Mouse (Mus musculus): ENCODE measurements at regions not wholly inside any gene's neighbourhood (a gene's known extent, or its start where the extent isn't known, plus 50 kb on each side); places are given as distances from the start of the nearest gene placed in this dataset.

GRCm38 (mm10) chr4:9218380-9218779 lies 979.5 kb upstream of the Car8 start:
- DNase-seq (ENCODE audit: low spot score in 2 of 2) = no peak

GRCm38 (mm10) chr4:9208606-9209005 lies 969.8 kb upstream of the Car8 start:
- no peak for DNase-seq (ENCODE audit: low spot score in 2 of 2)

DNA sequence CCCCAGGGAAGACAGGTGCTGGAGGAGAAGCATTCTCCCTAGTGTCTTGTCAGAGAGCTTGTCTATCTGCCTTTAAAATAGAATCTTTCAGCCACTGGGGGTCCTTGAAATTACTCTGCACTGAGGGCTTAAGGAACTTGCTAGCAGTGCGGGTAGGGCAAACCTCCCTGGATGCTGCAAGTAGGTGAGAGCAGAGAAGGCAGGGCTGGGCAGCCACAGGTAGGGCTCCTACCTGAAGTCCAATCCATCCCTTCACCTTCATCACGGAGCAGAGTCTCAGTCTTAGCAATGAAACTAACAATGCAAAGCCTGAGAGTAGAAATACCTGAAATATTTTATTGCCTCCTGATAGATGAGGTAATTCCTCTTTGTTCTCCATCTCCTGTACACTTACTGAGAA lies 961.2 kb upstream of the Car8 start:
- no peak for DNase-seq (ENCODE audit: low spot score in 2 of 2)

GRCm38 (mm10) chr4:9196435-9196834 lies 957.6 kb upstream of the Car8 start:
- no peak for DNase-seq (ENCODE audit: low spot score in 2 of 2)

DNA sequence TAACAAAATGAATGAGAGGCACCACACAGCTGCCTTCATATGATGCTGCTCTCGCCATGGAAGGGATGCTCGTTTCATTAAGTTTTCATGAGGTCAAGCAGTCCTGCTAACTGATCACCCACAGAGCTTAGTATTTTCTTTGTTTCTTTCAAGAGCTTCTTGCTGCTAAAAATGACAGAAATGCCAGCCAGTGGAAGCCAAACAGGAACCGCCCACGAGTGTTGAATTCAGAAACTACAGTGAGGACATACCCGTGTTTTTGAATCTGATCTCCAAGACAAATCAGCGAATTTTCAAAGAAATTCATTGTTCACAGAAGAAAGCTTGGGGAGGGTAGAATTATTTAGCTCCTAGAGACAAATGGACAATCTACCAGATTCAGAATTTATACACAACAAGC lies 954.3 kb upstream of the Car8 start:
- no peak for DNase-seq (ENCODE audit: low spot score in 2 of 2)

- DNase-seq (ENCODE audit: low spot score in 2 of 2) = no peak
Measured at GRCm38 (mm10) chr4:9185156-9185875, 946.5 kb upstream of the Car8 start.

- DNase-seq (ENCODE audit: low spot score in 2 of 2) = no peak
Measured at GRCm38 (mm10) chr4:9184451-9185121, 945.7 kb upstream of the Car8 start.

- no peak for DNase-seq (ENCODE audit: low spot score in 2 of 2)
Measured at GRCm38 (mm10) chr4:9174365-9174764, 935.5 kb upstream of the Car8 start.

GRCm38 (mm10) chr4:9162374-9162773 lies 923.5 kb upstream of the Car8 start:
- DNase-seq (ENCODE audit: low spot score in 2 of 2) = no peak

DNA sequence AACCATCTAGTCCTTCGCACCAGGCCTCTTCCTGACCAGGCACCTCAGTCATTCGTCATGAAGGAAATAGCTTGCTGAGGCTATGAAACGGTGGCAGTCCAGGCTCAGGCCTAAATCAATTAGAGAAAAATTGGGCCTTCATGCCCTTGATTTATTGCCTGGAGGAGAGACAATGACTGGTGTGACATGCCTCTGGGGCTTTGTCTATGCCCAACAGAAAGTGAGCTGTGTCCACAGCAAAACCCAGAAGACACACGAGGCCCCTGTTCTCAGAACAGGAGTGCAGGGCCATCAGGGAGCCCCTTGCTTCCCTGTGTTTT lies 922.9 kb upstream of the Car8 start:
- DNase-seq (ENCODE audit: low spot score in 2 of 2) = no peak

- no peak for DNase-seq (ENCODE audit: low spot score in 2 of 2)
Measured at GRCm38 (mm10) chr4:9161068-9161813, 922.4 kb upstream of the Car8 start.

DNA sequence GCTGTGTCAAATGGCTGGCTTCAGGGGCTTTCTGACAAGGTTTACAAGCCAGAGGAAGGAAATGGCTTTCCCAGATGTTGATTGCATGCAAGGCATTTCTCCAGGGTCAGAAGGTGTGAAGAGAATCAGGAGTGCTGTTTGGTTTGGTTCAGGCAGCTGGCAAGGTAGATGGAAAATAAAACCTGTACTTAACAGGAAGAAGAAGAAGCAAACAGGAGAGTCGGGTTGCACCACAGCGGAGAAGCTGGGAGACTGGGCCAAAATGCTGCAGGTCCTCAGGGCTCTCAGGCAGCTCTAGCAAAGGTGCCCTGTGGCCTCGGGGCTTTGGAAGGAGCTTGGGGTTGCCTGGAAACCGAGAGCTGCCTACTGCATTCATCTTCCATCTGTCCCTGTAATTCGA lies 908.9 kb upstream of the Car8 start:
- DNase-seq (ENCODE audit: low spot score in 2 of 2) = no peak

GRCm38 (mm10) chr4:9144226-9145215 lies 905.7 kb upstream of the Car8 start:
- DNase-seq (ENCODE audit: low spot score in 2 of 2) = no peak

GRCm38 (mm10) chr4:9143087-9143486 lies 904.2 kb upstream of the Car8 start:
- no peak for DNase-seq (ENCODE audit: low spot score in 2 of 2)

DNA sequence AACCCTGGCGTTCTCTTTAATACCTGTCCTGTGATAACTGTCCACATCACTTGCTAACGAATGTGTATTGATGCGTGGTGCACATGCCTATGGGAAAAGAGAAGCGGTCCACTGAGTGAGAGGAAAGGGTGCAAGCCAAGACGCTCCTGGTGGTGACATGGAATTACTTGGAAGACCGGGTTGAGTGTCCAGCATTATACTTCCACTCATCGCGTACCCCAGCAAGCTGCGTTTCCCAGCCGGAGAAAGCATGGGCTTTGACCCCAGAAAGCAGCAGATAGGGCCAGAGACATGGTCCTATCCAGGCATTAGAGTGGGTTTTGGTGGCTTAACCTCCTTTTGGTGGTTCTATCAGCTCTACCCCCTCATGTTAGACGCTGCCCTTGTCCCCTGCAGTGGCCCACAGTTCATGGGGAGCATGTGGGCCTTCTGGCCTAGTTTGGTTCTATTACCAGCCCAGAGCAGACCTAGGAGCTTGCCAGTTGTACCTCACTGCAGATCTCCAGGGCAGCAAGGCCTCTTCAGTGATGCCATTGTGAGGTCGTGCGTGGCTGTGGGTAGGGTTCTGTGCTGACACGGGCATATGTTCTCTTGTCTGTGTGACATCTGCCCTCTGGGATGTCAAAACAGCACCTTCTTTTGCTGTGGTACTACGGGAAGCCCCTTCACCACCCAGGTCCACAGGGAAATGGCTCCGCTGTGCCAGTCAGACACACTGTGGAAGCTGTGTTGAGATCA lies 903.3 kb upstream of the Car8 start:
- no peak for DNase-seq (ENCODE audit: low spot score in 2 of 2)

GRCm38 (mm10) chr4:9140691-9141090 lies 901.9 kb upstream of the Car8 start:
- no peak for DNase-seq (ENCODE audit: low spot score in 2 of 2)

DNA sequence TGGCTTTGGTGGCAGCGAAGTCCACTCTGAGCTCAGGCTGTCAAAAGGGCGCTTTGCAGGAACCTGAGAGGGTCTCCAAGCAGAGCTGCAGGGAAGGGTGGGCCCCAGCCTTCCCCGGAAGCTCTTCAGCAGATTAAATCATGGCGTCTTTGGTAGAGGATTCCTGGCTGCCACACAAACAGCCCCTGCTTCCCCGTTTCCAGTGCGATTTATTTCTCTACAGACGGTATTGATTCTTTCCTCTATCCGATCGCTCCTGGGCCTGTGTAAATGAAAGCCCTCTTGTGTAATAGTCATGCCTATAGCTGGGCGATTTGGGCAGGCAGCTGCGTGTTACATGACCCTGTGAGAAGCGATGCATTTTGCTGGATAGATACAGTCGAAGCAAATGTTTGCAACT lies 897.8 kb upstream of the Car8 start:
- peak in 1 of 2 experiments; percentile 17 for DNase-seq (ENCODE audit: low spot score in 2 of 2)

GRCm38 (mm10) chr4:9136188-9136569 lies 897.3 kb upstream of the Car8 start:
- DNase-seq (ENCODE audit: low spot score in 2 of 2) = peak; percentile 52 to 54

DNA sequence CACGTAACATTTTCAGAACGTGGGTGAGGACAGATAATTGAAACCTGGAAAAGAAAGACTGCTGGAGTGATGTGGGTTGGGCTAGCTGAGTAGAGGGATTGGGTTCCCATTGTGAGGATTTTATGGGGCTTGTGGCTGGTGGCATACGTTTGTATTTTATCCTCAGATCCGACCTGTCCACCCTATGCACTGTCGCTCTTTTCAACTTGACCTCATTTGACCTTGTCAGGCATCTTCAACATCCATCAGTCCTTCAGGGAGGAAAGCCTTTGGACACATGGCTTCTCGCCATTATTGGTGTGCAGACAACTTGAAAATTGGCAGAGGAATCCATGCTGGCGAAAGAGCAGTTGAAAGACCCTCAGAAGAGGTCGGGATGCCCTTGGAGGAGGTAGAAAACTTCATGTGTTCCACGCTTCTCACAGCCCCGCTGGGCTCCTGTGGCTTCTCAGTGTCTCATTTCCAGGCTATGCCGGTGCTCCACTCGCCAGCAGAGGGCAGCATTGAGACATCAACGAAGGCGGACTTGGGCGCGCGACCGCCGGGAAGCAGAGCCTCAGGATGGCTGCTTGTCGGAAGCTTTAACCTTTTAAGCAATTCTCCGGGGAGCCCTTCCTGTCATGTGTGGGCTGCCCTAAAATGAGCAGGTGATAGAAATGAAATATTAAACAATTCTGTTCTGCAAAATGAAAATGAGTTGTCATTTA lies 896.8 kb upstream of the Car8 start:
- peak; percentile 99 for DNase-seq (ENCODE audit: low spot score in 2 of 2)

DNA sequence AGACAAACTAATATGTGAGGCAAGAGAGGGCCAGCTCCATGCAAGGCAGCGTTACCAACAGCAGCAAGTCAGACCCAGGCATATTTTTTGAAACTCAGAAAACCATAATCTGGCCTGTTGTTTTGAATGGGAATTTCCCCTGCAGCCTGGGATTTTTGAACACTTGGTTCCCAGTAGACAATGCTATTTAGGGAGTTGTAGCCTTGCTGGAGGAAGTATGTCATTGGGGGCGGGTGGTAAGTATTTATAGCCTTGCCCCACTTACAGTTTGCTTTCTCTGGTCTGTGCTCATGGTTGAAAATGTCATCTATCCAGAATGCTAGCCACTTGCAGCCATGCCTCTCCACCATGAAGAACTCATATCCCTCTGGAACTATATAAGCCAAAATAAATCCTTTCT lies 894.9 kb upstream of the Car8 start:
- DNase-seq (ENCODE audit: low spot score in 2 of 2) = peak in 1 of 2 experiments; percentile 9
